Mouse (Mus musculus): ENCODE results near the gene Ncs1.

Ncs1 gene

GRCm38 (mm10) chr2:31337706-31338330 is 92.2 kb downstream of the Ncs1 start:
- DNase-seq (ENCODE audit: low read depth, low spot score) = no peak

GRCm38 (mm10) chr2:31339826-31340225 is 94.2 kb downstream of the Ncs1 start:
- DNase-seq (ENCODE audit: low read depth, low spot score) = peak; percentile 34

- no peak for DNase-seq (ENCODE audit: low read depth, low spot score)
Observed at GRCm38 (mm10) chr2:31341726-31342535, 96.3 kb downstream of the Ncs1 start.
